Mouse (Mus musculus) layer of hippocampus, adult 11-12 months (tissue): ENCODE measurements at regions not wholly inside any gene's neighbourhood (a gene's known extent, or its start where the extent isn't known, plus 50 kb on each side); places are given as distances from the start of the nearest gene placed in this dataset.
A peak's percentile ranks its signal among the peaks of the same experiment; 100 is the strongest.

ENCODE experiments used
- DNase-seq: peaks from one replicate; pipeline ENCODE4 v3.0.0; 2022; ENCODE audit warnings: low spot score

DNA sequence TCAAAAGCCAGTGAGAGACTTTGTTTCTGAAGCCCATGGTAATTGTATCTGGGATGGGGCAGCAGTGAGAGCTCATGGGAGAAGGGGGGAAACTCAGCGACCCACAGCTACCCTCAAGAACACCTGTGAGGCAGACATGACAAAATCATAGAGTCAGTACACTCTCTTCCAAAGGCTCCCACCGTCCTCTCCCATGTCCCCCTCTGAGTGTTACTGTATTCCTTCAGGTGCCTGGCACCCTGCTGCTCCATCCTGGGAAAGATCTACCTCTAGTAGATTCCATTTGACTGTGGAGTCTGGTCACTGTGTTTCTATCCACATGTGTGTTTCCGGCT is 142.0 kb upstream of the Ubash3b start:
- no peak for DNase-seq

DNA sequence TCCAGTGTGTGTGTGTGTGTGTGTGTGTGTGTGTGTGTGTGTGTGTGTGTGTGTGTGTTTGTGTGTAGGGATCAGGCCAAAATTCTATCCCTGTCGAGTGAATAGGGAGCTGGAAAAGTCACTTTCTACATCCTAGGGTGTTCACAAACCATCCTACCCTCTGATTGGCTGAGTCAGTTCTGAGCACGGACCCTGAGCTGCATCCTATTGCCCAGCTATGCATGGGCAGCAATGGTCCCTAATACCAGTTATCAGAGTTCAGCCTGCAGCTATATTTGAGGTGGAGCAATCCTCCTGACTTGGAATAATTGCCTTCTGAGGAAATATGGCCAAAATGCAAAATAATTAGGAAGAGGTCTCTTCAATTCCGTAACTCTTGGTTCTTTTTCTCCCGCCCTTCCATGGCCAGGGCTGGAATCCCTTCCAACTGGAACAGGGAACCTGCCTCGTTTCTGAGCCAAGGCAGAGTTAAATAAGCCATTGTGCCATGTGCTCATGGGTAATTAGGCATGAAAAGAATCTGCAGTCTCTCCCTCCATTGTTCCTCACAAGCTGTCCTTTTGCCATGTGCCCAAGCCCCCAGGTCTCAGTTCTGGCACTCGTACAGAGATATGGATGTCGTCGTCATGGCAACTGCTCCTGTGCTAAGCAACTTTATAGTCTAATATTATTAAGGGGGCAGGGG is 141.5 kb upstream of the Ubash3b start:
- DNase-seq = no peak

DNA sequence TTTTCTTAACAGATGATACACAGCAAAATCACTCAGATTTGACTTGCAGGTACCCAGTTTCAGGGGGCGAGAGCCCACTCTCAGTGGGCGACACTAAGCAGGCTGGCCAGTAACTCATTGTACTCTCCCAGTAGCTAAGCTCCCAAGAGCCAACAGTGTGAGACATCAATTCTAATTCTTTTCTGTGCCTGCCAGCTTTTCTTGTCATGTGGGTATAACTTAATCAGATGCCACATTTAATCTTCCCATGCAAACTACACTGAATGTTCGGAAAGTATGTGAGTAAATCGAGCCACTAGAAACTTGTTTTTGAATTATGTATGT is 124.6 kb upstream of the Ubash3b start:
- DNase-seq = no peak

DNA sequence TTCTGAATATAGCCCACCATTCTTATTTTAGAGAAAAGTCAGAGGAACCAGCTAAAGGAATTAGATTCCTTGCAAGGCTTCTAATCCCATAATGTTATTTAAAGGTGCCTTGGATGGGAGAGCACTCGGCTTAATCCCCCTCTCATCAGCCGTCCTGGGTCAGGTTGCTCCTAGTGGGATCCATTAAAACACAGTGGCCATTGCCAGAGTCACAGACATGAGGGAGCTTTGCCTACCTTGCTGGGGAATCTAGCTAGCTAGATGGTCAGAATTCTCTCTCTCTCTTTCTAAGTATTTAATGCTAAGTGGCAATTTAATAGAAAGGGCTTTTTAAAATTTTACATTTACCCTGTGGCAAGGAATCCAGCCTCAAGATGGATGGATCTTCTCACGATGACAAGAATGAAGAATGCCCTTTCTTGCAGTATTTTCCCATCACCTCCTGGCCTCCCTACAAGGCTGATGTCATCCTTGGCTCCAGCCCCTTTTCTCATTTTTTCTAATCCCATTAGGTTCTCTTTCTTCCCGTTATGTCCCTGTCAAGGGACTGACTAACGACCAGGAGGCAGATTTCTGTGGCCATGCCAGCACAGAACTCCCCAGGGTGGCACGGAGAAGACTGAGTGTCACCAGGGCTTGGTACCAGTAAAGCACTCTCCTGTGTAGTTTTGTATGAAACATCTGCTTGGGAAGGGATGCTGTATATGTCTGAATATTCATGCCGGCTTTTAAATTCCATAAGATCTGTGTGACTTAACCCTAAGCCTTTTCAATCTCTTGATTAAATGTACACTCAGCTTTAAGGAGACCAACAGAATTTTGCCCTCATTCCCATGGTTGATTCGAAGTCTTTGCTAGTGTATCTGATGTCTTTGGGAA is 124.0 kb upstream of the Ubash3b start:
- no peak for DNase-seq

- no peak for DNase-seq
Observed at GRCm38 (mm10) chr9:41277726-41278125, 116.2 kb upstream of the Ubash3b start.

DNA sequence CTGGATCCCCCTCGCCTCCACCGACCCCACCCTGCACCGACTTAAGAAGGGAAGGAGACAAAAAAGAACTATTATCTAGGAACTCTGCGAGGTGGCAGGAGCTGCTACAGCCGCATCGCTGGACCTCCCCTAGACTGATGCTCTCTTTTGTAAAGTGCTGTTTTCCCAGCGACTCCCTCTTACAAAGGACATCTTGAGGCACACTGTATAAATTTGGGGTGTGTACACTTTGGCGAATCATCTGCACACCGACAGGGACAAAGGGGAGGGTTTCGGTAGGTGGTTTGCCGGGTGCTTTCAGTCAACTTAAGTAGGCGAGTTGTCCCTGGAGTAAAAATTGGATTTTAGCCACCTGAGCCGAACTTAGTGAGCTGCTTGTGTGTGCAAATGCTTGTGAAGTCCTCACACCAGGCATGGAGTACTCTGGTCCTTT is 112.4 kb upstream of the Ubash3b start:
- no peak for DNase-seq

GRCm38 (mm10) chr9:41273171-41273781 is 111.8 kb upstream of the Ubash3b start:
- no peak for DNase-seq

- DNase-seq = no peak
Observed at GRCm38 (mm10) chr9:41272596-41272995, 111.1 kb upstream of the Ubash3b start.

DNA sequence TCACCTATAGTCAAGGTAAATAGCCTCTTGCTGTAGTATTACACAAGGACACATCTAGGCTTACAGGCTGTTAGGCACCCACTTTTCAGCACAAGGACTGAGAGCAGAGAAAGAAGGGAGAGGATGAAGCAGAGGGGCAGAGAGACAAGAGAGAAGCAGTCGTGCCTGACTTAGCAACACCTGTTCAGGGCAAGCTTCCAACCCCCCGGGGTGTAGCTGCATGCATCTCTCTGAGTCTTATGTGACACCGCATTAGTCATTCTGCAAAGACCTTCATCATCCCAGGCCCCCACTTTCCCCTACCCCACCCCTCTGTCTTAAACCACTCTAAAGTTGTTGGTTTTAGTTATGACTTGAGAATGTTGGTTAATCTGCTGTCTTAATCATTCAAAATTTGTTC is 106.6 kb upstream of the Ubash3b start:
- DNase-seq = no peak

DNA sequence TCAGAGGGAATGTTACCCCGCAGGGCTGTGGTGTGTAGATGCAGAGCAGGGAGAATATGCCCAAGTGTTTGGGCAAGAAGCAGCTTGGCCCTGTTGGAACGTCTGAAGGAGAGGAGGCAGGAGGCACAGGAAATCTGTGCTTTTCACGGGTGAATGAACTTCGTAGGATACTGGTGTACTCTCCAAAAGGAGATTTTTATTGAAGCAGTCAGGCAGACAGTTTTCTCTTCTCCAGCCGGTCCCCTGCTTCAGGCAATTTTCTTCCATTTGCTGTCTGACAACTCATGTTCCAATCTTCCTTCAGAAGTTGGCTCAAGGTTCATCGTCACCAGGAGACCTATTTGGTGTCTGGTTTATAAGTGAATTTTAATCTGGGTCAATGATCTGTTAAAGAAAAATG is 103.0 kb upstream of the Ubash3b start:
- DNase-seq = no peak

DNA sequence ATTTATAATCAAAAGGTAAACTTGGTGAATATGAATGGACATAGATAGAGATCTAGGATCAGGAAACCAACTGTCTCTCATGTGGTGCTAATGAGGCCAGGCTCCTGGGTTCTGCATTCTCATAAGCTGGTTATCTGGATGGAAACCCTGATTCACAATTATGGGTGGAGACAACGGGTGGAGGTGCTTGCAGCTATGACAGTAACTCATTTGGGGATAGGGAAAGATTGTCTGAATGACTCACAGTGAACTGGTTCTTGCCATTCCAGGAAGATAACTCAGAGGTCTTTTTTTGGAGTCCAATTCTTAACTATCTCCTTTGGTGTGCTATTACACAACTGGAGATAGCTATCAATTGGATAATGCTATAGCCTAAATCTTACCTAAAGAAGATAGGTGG is 95.7 kb upstream of the Ubash3b start:
- DNase-seq = no peak

GRCm38 (mm10) chr9:41242372-41242771 is 80.9 kb upstream of the Ubash3b start:
- no peak for DNase-seq

DNA sequence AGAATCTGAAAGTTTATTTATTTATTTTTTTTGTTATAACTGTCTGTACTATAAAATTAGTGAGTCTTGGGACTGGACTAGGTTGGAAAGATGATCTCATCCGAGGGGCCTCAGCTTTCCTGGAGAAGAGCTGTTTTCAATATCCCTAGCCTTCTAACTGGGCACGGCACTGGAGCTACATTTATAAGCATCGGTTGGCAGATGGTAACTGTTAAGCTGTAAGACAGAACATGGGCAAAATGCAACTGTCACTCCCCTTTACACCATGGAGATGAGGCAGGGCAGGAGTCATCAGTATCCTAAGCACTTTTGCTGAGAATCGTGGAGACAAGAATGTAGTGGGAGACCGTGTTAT is 77.6 kb upstream of the Ubash3b start:
- no peak for DNase-seq

GRCm38 (mm10) chr9:41238395-41239096 is 77.0 kb upstream of the Ubash3b start:
- no peak for DNase-seq

GRCm38 (mm10) chr9:41237265-41237664 is 75.8 kb upstream of the Ubash3b start:
- DNase-seq = no peak

- no peak for DNase-seq
Observed at GRCm38 (mm10) chr9:41229225-41229582, 67.7 kb upstream of the Ubash3b start.

GRCm38 (mm10) chr9:41228425-41229224 is 67.1 kb upstream of the Ubash3b start:
- DNase-seq = peak; percentile 93

DNA sequence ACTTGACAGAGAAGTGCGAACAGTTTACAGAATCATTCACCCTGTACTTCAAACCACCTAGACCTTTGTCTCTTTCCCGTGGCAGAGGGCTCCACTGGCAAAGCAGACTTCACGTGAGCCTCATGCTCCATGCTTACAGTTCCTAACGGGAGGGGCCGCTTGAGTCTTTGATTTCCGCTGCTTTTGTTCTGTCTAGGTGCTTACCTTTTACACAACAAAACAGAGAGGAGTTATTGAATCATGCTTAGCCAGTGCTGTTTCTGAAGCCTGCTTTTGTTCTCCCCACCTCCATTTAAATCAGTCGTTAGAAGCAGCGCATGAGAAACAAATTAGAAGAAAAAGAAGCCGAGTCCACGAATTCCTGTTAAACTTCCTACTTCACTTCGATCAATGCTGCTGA is 61.9 kb upstream of the Ubash3b start:
- DNase-seq = no peak

DNA sequence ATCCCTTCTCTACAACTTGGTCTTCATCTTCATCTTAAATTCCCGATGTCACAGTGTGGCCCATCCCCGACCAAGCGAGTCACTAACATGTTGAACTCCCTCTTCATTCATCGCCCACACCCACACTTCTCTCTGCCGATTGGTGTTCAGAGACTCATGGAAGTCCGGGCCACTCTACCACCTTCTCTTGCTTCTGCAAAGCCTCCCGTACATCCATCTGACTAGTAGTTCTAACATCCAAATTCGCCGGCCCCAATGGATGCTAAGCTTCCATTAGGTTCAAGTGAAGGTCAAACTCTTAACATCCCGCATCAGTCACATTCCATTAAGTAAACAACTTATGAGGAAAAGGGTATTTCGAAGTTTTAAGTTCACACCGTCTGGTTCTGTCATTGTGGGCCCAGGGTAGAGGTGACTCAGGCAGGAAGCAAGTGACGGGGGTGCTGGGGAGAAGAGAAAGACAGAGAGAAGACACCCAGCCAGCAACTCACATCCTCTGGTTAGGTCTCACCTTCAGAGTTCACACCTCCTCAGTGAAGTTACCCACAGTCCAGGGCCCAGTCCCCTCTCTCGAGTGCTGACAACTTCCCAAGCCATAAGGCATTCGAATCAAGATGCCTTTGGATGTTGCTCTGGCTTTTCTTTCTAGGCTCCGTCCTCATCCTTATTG is 61.0 kb upstream of the Ubash3b start:
- no peak for DNase-seq

DNA sequence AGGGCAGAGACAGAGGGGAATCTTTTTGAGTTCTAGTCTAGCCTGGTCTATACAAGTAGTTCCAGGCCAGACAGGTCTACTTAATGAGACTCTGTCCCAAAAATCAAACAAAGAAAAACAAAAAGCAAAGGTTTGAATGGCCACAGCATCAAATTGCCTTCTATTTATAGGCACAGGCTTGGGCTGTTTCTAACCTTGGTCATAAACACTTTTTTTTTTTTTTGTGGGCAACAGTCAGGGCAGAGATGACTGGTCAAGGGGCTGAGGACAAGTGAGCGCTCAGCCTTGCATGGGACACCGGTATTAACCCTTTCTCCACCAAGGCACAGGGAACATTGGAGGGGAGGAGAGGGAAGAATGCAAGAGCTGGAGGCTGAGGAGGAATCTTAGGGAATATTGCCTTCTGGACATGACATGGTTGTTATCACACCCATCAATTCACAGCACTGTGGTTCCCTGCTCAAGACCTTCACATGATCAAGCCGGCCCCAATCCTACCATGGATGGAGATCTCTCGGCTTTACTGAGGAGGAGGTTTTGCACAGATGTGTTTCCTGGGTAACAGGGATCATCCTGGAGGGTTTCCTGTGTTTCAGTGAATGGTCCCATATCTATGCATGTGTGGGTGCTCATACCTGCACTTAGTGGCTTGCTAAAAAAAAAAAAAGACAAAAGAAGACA is 59.8 kb upstream of the Ubash3b start:
- no peak for DNase-seq

DNA sequence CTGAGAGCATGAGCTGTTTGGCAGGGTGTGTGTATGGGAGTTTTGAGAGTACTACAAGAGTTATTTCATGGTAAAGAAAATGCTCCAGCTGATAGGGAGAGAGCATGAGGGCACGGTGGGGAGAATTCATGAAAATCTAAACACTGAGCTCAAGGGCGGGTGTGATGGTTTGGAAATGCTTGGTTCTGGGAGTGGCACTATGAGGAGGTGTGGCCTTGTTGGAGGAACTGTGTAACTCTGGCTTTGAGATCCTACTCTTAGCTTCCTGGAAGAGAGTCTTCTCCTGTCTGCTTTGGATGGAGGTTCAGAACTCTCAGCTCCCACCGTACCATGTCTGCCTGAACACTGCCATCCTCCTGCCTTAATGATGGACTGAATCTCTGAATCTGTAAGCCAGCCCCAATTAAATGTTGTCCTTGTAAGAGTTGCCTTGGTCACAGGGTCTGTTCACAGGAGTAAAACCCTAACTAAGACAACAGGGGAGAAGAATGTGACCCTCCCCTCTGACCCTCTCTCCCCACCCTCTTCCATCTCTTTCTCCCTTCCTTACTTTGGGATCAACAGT is 58.7 kb upstream of the Ubash3b start:
- DNase-seq = no peak
